Mouse (Mus musculus): ENCODE results near the gene Gigyf1.
A peak's percentile ranks its signal among the peaks of the same experiment; 100 is the strongest.

- TF ChIP-seq CTCF (conservative IDR thresholded peaks at IDR 0.05 in 1 of 2, IDR thresholded peaks at IDR 0.05 in 1 of 2; ENCODE audit: low read depth in 2 of 2, low read length in 2 of 2) = peak; percentile 35 to 62; a peak in 3 of 4 replicates
- no peak; the same call in 1 of the 2 replicates for TF ChIP-seq SMC3 (IDR thresholded peaks at IDR 0.05; ENCODE audit: low read depth, low read length)
- no peak for TF ChIP-seq USF1 (IDR thresholded peaks at IDR 0.05; ENCODE audit: low read depth, low read length)
- no peak for TF ChIP-seq IRF4 (IDR thresholded peaks at IDR 0.05; ENCODE audit: low read depth, low read length)
- no peak for TF ChIP-seq CHD1 (IDR thresholded peaks at IDR 0.05; ENCODE audit: low read depth, low read length)
- no peak for TF ChIP-seq TBP (conservative IDR thresholded peaks at IDR 0.05; ENCODE audit: low read depth, low read length)
- no peak for TF ChIP-seq EP300 (IDR thresholded peaks at IDR 0.05; ENCODE audit: low read length)
- TF ChIP-seq ZNF384 (IDR thresholded peaks at IDR 0.05; ENCODE audit: low read depth, low read length) = no peak
- TF ChIP-seq MXI1 (IDR thresholded peaks at IDR 0.05; ENCODE audit: low read depth, low read length) = no peak
- TF ChIP-seq POLR2A (IDR thresholded peaks at IDR 0.05; ENCODE audit: low read depth, low read length) = no peak
- TF ChIP-seq E2F4 (IDR thresholded peaks at IDR 0.05; ENCODE audit: insufficient replicate concordance, low read depth, low read length) = no peak
- no peak for TF ChIP-seq MAZ (IDR thresholded peaks at IDR 0.05; ENCODE audit: low read depth, low read length)
Measured at GRCm38 (mm10) chr5:137551119-137551518, 32.8 kb downstream of the Gigyf1 start.
